Mouse (Mus musculus) cerebellum, adult 18-20 months (tissue): ENCODE results near the gene Pde1c.
A peak's percentile ranks its signal among the peaks of the same experiment; 100 is the strongest.
"Not testable (repeated sequence)": the region's sequence is repeated elsewhere in the genome, so short reads cannot be mapped to it uniquely, and the experiment has no call there.

Source experiments
- DNase-seq, 2 experiments: peaks; one replicate each; pipeline ENCODE4 v3.0.0; 2021

The Pde1c gene

GRCm38 (mm10) chr6:56568470-56569372 is at the start of gene Pde1c:
TSS of gene Pde1c (minus strand) at chr6:56569103.
- DNase-seq, result peak; percentile 47 to 54

GRCm38 (mm10) chr6:56616982-56617613 is 48.2 kb upstream of the Pde1c start:
- DNase-seq, result no peak

GRCm38 (mm10) chr6:56616228-56616981 is 47.5 kb upstream of the Pde1c start:
- DNase-seq, result no peak

- DNase-seq, result not testable (repeated sequence)
Observed at GRCm38 (mm10) chr6:56609529-56609928, 40.6 kb upstream of the Pde1c start.

GRCm38 (mm10) chr6:56608277-56608676 is 39.4 kb upstream of the Pde1c start:
- DNase-seq, result peak; percentile 72 to 81

- no peak for DNase-seq
Observed at GRCm38 (mm10) chr6:56579568-56579967, 10.7 kb upstream of the Pde1c start.

- peak in 1 of 2 experiments; percentile 54 for DNase-seq
Observed at GRCm38 (mm10) chr6:56560891-56561290, 8.0 kb downstream of the Pde1c start.

GRCm38 (mm10) chr6:56560474-56560888 is 8.4 kb downstream of the Pde1c start:
- DNase-seq, result peak; percentile 92 to 95

GRCm38 (mm10) chr6:56558711-56559110 is 10.2 kb downstream of the Pde1c start:
- DNase-seq, result no peak

- DNase-seq, result no peak
Observed at GRCm38 (mm10) chr6:56555848-56556247, 13.1 kb downstream of the Pde1c start.

- no peak for DNase-seq
Observed at GRCm38 (mm10) chr6:56555382-56555781, 13.5 kb downstream of the Pde1c start.

- DNase-seq, result no peak
Observed at GRCm38 (mm10) chr6:56551022-56551421, 17.9 kb downstream of the Pde1c start.

- no peak for DNase-seq
Observed at GRCm38 (mm10) chr6:56540247-56540646, 28.7 kb downstream of the Pde1c start.

- no peak for DNase-seq
Observed at GRCm38 (mm10) chr6:56534653-56535052, 34.2 kb downstream of the Pde1c start.

- DNase-seq, result peak; percentile 62 to 74
Observed at GRCm38 (mm10) chr6:56532257-56532656, 36.6 kb downstream of the Pde1c start.

GRCm38 (mm10) chr6:56523938-56524866 is 44.7 kb downstream of the Pde1c start:
- peak; percentile 59 to 69 for DNase-seq

GRCm38 (mm10) chr6:56489161-56489560 is 79.7 kb downstream of the Pde1c start:
- no peak for DNase-seq

- no peak for DNase-seq
Observed at GRCm38 (mm10) chr6:56485078-56485477, 83.8 kb downstream of the Pde1c start.

GRCm38 (mm10) chr6:56480914-56481482 is 87.9 kb downstream of the Pde1c start:
- peak; percentile 63 to 79 for DNase-seq

- peak; percentile 58 to 63 for DNase-seq
Observed at GRCm38 (mm10) chr6:56476581-56476980, 92.3 kb downstream of the Pde1c start.

GRCm38 (mm10) chr6:56458098-56458497 is 110.8 kb downstream of the Pde1c start:
- no peak for DNase-seq

- DNase-seq, result peak; percentile 39 to 44
Observed at GRCm38 (mm10) chr6:56447917-56448316, 121.0 kb downstream of the Pde1c start.
